Mouse (Mus musculus): Measurements from ENCODE around the gene Foxi1.

GRCm38 (mm10) chr11:34171221-34171620, 36.7 kb downstream of the Foxi1 start:
- TF ChIP-seq MAX (IDR thresholded peaks at IDR 0.05; ENCODE audit: low read length) (no peak), TBP (conservative IDR thresholded peaks at IDR 0.05; ENCODE audit: low read depth, low read length) (no peak), CTCF (conservative IDR thresholded peaks at IDR 0.05 in 1 of 2, IDR thresholded peaks at IDR 0.05 in 1 of 2; ENCODE audit: low read depth in 2 of 2, low read length in 2 of 2) (no peak), ZNF384 (IDR thresholded peaks at IDR 0.05; ENCODE audit: low read depth, low read length) (no peak), KAT2A (IDR thresholded peaks at IDR 0.05; ENCODE audit: insufficient replicate concordance, low read length) (no peak)
